Mouse (Mus musculus) embryonic facial prominence, embryonic 11.5 days (tissue): ENCODE data around the gene Rexo5. TPM values are rescaled to one million over a fixed set of nuclear protein-coding genes. Genes with fewer than 3 reads are reported as not detected.

Source experiments
- ATAC-seq: fragments of 200-750 bp; cut with Nextera tagmentation; replicated peaks from 2 replicates; pipeline ENCODE4 v1.8.0; 2017; ENCODE audit warnings: low read depth; ENCODE audit not compliant: insufficient number of reproducible peaks, low FRiP score, low TSS enrichment
- DNase-seq: peaks from one replicate; pipeline ENCODE4 v3.0.0-alpha.2; 2015; ENCODE audit warnings: low spot score
- H3K27ac ChIP-seq: fragments of 300-500 bp; sonication (generic); replicated peaks from 2 replicates; pipeline ENCODE4 v1.5.1; 2014; ENCODE audit warnings: mild to moderate bottlenecking, low read depth, low read length, control low read depth
- H3K27me3 ChIP-seq: fragments of 300-500 bp; sonication (generic); 2 replicates; pipeline ENCODE4 v1.6.1; 2014; ENCODE audit warnings: mild to moderate bottlenecking, low read length, moderate library complexity, mixed read lengths; ENCODE audit not compliant: control insufficient read depth, insufficient read depth
- H3K36me3 ChIP-seq: fragments of 300-500 bp; sonication (generic); replicated peaks from 2 replicates; pipeline ENCODE4 v1.6.1; 2014; ENCODE audit warnings: low read depth, mild to moderate bottlenecking, low read length, moderate library complexity, mixed read lengths; ENCODE audit not compliant: control insufficient read depth, insufficient read depth
- H3K4me1 ChIP-seq: fragments of 300-500 bp; sonication (generic); 2 replicates; pipeline ENCODE4 v1.6.1; 2014; ENCODE audit warnings: low read length, mixed read lengths; ENCODE audit not compliant: control insufficient read depth, insufficient read depth
- H3K4me2 ChIP-seq: fragments of 300-500 bp; sonication (generic); 2 replicates; pipeline ENCODE4 v1.6.1; 2014; ENCODE audit warnings: low read depth, mild to moderate bottlenecking, control low read depth, low read length, moderate library complexity
- H3K4me3 ChIP-seq: fragments of 300-500 bp; sonication (generic); 2 replicates; pipeline ENCODE4 v1.5.1; 2014; ENCODE audit warnings: low read depth, low read length, control low read depth
- H3K9ac ChIP-seq: fragments of 300-500 bp; sonication (generic); replicated peaks from 2 replicates; pipeline ENCODE4 v1.6.1; 2014; ENCODE audit warnings: mild to moderate bottlenecking, control low read depth, low read length
- H3K9me3 ChIP-seq: fragments of 300-500 bp; sonication (generic); replicated peaks from 2 replicates; pipeline ENCODE4 v1.6.1; 2016; ENCODE audit warnings: mild to moderate bottlenecking, low read length, inconsistent platforms, mixed read lengths; ENCODE audit not compliant: control insufficient read depth
- WGBS: fragments of 180-500 bp; shearing (Covaris S2); extraction: QIAGEN DNeasy Blood & Tissue Kit; methylation state at CpG from one replicate; pipeline ENCODE4 v1.1.7; 2014; 5-methylcytosine and 5-hydroxymethylcytosine counted together
- polyA plus RNA-seq: library from polyadenylated mRNA; unstranded; fragments of >200 nt; fragmentation: Nextera tagmentation; extraction: Ambion mirVana; gene quantifications from 2 replicates; pipeline ENCODE4 v1.2.1, GENCODE M21; 2014

Gene Rexo5
- polyA plus RNA-seq, 1 experiment from 2014 or later: 24.1 TPM

GRCm38 (mm10) chr7:119873050-119873449, 79.2 kb downstream of the Rexo5 start:
- ATAC-seq (no peak), DNase-seq (no peak)
- no peaks in the 10 kb centered on the region for H3K4me1 ChIP-seq
- H3K4me3 ChIP-seq: no peak overlapping the region
- no peaks in the 10 kb centered on the region for H3K27me3 ChIP-seq
- H3K27ac ChIP-seq: no peak overlapping the region
- H3K9ac ChIP-seq: no peak overlapping the region
- WGBS: 55% methylated on average over 2 of the region's 2 CpGs
- H3K36me3 ChIP-seq: no peaks in the 10 kb centered on the region
- no peak overlapping the region for H3K4me2 ChIP-seq
- H3K9me3 ChIP-seq: no peaks in the 10 kb centered on the region

DNA sequence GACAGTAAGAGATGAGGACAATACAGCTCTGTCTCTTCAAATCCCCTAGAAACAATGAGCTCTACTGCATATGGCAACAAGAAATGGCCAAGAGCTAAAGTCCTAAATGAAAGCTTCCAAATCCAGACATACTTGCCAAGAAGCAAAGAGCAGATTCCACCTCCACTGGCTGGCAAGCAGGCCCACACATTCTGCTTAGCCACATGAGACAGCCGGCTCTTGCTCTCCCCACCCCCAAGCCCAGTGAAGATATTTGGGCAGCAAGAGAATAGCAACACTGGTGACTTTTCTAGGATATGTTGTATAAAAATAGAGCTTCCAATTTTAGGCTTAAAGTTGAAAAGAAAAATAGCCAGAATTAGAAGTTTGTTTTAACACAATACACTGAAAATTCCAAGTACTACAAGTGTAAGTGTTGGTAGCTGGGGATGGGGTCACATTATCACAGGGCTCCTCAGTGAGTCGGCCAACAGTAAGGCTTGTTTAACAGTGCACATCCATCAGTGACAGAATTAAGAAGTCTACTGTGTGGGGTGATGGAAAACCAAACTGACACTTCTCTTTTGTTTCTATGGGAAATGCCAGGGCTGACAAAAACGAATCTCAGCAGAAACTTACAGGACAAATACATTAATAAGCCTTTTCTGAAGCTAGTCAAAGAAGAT, 82.1 kb downstream of the Rexo5 start:
- 64% methylated on average over 3 of the region's 3 CpGs for WGBS
- Histone ChIP-seq H3K9me3 (no peaks in the 10 kb centered on the region), H3K4me2 (no peak overlapping the region), H3K27me3 (no peaks in the 10 kb centered on the region), H3K9ac (no peak overlapping the region), H3K36me3 (no peaks in the 10 kb centered on the region), H3K4me1 (no peaks in the 10 kb centered on the region), H3K27ac (no peak overlapping the region), H3K4me3 (no peak overlapping the region)
- no peak for DNase-seq
- no peak for ATAC-seq

DNA sequence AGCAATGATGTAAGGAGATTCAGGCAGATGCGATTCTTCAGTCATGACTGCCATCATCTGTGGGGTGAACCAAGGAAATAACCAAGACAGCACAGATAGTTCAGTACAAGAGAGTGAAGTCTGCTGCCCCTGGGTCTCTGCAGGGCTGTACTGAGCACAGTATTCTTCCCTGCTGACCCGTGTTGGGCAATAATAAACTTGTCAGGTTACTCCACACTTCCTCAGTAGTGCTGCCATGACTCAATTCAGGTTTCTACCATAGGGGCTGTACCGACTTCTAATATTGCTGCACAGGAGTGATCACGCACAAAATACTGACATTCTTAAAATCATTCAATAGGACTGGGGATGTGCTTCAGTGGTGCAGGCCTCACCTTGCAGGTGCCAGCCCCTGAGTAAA, 85.4 kb downstream of the Rexo5 start:
- no peaks in the 10 kb centered on the region for H3K27me3 ChIP-seq
- no peak overlapping the region for H3K4me3 ChIP-seq
- H3K27ac ChIP-seq: no peak overlapping the region
- no peak overlapping the region for H3K4me2 ChIP-seq
- H3K9me3 ChIP-seq: no peaks in the 10 kb centered on the region
- H3K36me3 ChIP-seq: no peaks in the 10 kb centered on the region
- WGBS: 91% methylated on average over 4 of the region's 4 CpGs
- ATAC-seq: no peak
- no peaks in the 10 kb centered on the region for H3K4me1 ChIP-seq
- no peak for DNase-seq
- no peak overlapping the region for H3K9ac ChIP-seq

GRCm38 (mm10) chr7:119880345-119880744, 86.5 kb downstream of the Rexo5 start:
- Histone ChIP-seq H3K36me3 (no peaks in the 10 kb centered on the region), H3K9ac (no peak overlapping the region), H3K4me3 (no peak overlapping the region), H3K4me1 (no peaks in the 10 kb centered on the region), H3K4me2 (no peak overlapping the region), H3K9me3 (no peaks in the 10 kb centered on the region), H3K27ac (no peak overlapping the region), H3K27me3 (no peaks in the 10 kb centered on the region)
- 87% methylated on average over 5 of the region's 5 CpGs for WGBS
- DNase-seq: no peak
- ATAC-seq: no peak

- H3K4me2 ChIP-seq: no peak overlapping the region
- no peaks in the 10 kb centered on the region for H3K27me3 ChIP-seq
- H3K9ac ChIP-seq: no peak overlapping the region
- 91% methylated on average over 2 of the region's 2 CpGs for WGBS
- DNase-seq: no peak
- H3K4me3 ChIP-seq: no peak overlapping the region
- H3K27ac ChIP-seq: no peak overlapping the region
- ATAC-seq: no peak
- no peaks in the 10 kb centered on the region for H3K9me3 ChIP-seq
- no peaks in the 10 kb centered on the region for H3K36me3 ChIP-seq
- H3K4me1 ChIP-seq: no peaks in the 10 kb centered on the region
Measured at GRCm38 (mm10) chr7:119881229-119881628, 87.4 kb downstream of the Rexo5 start.

- WGBS: 87% methylated on average over 4 of the region's 4 CpGs
Measured at GRCm38 (mm10) chr7:119887887-119888286, 94.1 kb downstream of the Rexo5 start.

DNA sequence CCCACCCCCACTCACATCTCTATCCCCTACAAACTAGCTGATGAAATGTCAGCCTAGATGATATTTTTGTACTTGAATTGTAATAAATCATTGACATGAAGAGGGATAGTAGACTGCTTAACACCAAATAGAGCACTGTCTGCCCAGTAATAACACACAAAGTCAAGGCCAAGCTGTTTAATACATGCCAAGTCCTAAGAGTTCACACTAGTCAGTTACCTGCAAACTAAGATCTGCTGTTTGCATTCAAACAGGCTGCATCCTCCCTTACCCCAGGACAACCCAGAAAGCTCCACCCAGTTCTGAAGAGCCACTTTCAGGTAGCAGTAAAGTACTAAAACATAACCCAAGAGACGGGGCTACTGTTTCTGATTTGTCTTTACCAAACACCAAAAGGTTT, 98.4 kb downstream of the Rexo5 start:
- no peak overlapping the region for H3K9ac ChIP-seq
- H3K4me3 ChIP-seq: no peak overlapping the region
- H3K27ac ChIP-seq: no peak overlapping the region
- no peak overlapping the region for H3K4me2 ChIP-seq
- H3K27me3 ChIP-seq: no peaks in the 10 kb centered on the region
- no peak for ATAC-seq
- no peaks in the 10 kb centered on the region for H3K9me3 ChIP-seq
- H3K4me1 ChIP-seq: no peaks in the 10 kb centered on the region
- no peaks in the 10 kb centered on the region for H3K36me3 ChIP-seq
- 94% methylated on average over 1 of the region's 1 CpGs for WGBS
- DNase-seq: no peak

More at GRCm38 (mm10) chr7:119887887-119888286, 94.1 kb downstream of the Rexo5 start:
- Histone ChIP-seq H3K4me1 (no peaks in the 10 kb centered on the region), H3K27me3 (no peaks in the 10 kb centered on the region), H3K4me3 (no peak overlapping the region), H3K4me2 (no peak overlapping the region), H3K9me3 (no peaks in the 10 kb centered on the region), H3K36me3 (no peaks in the 10 kb centered on the region), H3K27ac (no peak overlapping the region), H3K9ac (no peak overlapping the region)
- DNase-seq (no peak), ATAC-seq (no peak)

DNA sequence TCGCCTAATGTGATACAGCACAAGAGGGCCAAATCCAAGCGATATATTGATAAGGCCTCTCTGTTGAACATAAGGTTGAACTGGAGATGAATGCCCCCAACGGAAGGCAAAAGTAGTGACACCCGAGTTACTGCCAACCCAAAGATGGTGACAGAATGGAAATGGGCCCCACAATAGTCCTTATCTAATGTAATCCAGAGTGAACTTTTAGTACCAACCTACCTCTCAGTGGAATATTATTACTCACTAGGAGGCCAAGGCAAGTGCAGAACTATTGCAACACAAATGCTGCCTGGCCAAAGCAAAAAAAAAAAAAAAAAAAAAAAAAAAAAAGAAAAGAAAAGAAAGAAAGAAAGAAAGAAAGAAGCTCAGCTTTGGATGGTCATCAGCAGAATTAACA, 98.9 kb downstream of the Rexo5 start:
- H3K9ac ChIP-seq: no peak overlapping the region
- ATAC-seq: no peak
- no peaks in the 10 kb centered on the region for H3K9me3 ChIP-seq
- H3K27me3 ChIP-seq: no peaks in the 10 kb centered on the region
- H3K27ac ChIP-seq: no peak overlapping the region
- no peaks in the 10 kb centered on the region for H3K4me1 ChIP-seq
- no peak overlapping the region for H3K4me3 ChIP-seq
- 94% methylated on average over 4 of the region's 4 CpGs for WGBS
- H3K36me3 ChIP-seq: no peaks in the 10 kb centered on the region
- H3K4me2 ChIP-seq: no peak overlapping the region
- no peak for DNase-seq
